Mouse (Mus musculus): ENCODE measurements at regions not wholly inside any gene's neighbourhood (a gene's known extent, or its start where the extent isn't known, plus 50 kb on each side); places are given as distances from the start of the nearest gene placed in this dataset.

DNA sequence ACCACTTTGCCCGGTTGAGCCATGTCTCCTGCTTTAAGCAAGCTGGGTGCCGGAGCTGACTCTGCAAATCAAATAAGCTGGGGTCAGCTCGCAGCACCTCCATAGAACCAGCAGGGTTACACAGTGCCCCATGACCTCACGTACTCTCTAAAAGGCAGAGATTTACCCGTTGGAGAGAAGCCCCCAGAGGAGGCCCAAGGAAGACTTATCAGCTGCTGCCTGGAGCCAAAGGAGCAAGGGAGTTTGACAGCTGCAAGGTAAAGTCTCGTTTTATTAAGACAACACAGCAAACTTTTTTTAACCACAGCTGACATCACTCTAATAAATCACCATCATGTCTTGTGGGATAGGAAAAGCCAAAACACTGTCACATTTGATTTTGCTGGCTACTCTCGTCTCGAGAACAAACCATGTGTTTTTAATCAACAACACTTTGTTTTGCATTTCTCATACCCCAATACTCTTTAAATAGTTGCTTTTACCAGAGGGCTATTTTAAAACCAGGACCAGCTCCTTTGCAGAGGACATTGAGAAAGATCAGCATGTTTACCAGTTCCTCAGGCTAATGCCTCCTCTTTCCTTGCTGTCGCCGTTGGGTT is 148.7 kb upstream of the Zfp703 start:
- no peak for TF ChIP-seq TBP (conservative IDR thresholded peaks at IDR 0.05; ENCODE audit: low read depth, low read length)
- TF ChIP-seq CTCF (conservative IDR thresholded peaks at IDR 0.05 in 1 of 2, IDR thresholded peaks at IDR 0.05 in 1 of 2; ENCODE audit: low read depth in 2 of 2, low read length in 2 of 2) = no peak
- TF ChIP-seq SIN3A (IDR thresholded peaks at IDR 0.05; ENCODE audit: low read length) = no peak
- TF ChIP-seq EP300 (IDR thresholded peaks at IDR 0.05; ENCODE audit: low read length) = no peak
- TF ChIP-seq MYC (IDR thresholded peaks at IDR 0.05; ENCODE audit: low read depth, low read length) = no peak
- TF ChIP-seq USF2 (conservative IDR thresholded peaks at IDR 0.05; ENCODE audit: low read depth, low read length) = no peak
- no peak for TF ChIP-seq ZC3H11A (IDR thresholded peaks at IDR 0.05; ENCODE audit: low read depth, low read length)
